Mouse (Mus musculus) ovary, postnatal 36 days (tissue): Measurements from ENCODE around the gene Tenm4.

ENCODE experiments used
- DNase-seq: peaks from one replicate; pipeline ENCODE4 v3.0.0; 2022; ENCODE audit warnings: low spot score, mixed read lengths

Gene Tenm4

DNA sequence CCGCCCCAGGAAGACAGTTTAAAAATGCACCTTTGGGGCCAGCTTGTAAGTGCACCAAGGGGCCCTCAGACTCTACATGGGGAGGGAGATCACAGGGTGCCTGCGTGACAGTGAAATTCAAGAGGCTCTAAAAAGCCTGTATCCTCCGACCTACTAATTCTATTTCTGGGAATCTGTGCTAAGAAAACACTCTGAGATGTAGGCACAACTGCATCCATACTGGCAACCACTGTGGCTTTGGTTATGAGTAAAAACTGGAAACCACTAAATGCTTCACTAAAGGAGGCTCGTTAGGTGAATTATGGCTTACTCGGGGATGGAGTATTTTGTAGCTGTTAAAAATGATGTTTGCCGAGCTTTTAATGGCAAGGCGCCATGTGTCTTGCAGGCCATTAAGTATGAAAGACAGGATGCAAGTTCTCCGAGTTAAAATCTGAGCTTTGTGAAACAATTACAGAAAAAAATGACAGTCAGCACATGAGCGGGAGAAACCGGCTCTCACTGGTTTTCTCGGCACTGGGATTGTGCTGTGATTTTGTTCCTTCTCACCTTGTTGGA is 238.4 kb downstream of the Tenm4 start:
- DNase-seq, result no peak

DNA sequence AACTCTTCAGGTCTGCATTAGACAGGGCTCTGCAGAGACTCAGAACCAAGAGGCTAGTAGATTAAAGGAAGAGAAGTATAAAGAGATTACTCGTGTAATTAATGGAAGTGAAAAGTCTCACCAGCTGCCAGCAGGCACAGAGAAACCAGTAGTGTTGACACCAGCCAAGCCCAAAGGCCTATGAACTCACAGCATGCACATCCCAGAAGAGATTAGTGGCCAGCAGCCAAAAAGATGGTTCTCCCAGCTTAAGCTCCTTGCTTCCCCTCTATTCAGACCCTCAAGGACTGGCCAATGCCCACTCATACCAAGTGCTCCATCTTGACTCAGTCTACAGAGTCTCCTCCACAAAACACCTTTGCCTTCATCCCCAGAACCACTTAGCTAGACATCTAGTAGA is 242.8 kb downstream of the Tenm4 start:
- DNase-seq, result no peak

DNA sequence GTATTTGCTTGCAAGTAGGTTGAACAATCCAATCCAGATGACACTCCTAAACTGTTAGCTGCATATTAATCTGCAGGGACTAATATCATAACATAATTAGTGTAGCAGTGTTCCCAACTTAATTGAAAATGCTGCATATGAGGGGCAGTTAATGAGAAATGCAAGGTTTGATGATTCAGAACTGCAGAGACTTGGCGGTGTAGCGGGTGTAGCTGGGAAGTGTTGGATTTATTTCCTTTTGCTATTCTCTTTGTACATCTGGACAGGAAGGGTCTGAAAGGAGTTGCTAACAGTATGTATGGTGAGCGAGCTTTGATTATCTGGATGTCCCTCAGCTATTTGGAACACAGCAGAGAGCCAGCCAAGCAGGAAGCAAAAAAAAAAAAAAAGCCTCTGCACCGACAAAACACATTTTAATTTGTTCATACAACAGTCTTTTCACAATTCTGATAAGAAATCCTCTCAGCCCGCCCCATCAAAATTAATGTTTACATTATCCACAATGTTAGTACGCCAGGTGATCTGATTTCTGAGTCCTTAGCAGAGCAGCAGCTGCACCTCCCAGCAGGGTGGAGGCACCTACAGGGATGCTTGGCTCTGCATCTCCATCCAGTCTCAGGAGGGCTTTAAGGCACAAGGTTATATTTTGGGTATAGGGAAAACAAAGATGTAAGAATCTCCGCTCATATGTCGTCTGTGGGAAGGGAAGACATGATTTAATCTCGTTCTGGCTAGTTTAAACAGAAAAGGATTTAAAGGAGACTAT is 243.4 kb downstream of the Tenm4 start:
- no peak for DNase-seq

DNA sequence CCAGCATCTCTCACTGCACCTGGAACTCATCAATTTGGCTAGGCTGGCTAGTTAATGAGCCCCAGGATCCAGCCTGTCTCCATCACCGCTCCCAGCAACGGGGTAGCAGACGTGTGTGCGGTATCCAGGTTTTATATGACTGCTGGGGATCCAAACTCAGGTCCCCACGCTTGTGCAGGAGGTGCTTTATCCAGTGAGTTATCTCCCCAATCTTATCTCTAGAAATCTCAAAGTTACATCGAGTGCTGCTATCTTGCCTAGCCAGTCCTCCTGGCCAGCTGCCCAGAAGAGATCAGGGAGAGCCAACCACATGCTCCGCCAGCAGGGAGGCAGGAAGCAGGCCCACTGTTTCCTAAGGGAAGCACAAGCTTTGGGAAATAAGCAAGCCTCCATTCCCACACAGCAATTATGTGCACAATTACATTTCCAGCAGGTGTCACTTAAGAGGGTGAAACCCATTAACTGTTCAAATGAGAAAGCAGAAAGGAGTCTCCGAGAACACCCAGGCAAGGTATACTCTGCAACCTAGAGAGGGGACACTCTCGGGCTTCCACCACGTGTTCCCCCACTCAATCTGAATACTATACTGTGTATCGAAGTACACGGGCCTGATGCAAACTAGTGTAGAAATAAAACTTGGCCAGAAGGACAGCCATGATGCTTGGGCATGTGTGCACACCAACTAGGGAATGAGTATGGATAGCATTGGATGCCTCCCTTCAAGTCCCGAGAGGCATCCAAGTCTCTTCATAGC is 246.4 kb downstream of the Tenm4 start:
- DNase-seq, result peak; percentile 40

DNA sequence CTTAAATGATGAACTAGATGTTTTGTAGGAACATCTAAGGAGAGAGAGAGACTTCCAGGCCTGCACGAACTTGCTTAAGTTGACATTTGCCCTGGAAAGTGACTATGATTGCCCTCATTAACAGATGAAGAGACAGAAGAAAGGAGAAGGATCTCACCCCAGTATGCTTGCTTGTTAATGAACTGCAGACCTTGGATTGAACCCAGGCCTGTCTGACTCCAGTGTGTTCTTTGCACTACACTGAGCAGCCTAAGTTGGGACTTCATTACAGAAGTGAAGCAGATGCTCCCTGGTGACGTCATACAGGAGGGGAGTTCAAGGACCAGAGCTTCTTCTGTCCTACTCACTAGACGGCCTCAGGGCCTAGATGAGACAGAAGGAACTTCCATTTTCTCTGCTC is 247.1 kb downstream of the Tenm4 start:
- DNase-seq, result no peak

DNA sequence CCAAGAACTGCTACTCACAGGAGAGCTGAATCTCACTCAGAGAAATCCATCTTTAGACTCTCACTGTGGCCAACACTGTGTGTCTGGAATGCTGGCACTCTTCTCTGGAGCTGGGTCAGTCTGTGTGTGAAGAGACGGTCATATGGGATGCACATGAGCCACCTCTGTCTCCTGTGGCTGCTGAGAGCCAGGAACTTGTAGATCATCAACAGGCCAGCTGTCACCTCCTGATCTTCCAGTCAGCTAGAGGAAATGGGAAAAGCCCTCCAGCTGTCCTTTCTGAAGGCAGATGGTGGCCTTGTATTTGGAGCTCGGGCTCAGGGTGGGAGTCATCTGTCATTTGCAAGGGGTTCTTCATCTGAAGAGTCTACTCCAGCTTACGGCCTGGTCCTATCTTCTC is 249.0 kb downstream of the Tenm4 start:
- DNase-seq, result no peak

DNA sequence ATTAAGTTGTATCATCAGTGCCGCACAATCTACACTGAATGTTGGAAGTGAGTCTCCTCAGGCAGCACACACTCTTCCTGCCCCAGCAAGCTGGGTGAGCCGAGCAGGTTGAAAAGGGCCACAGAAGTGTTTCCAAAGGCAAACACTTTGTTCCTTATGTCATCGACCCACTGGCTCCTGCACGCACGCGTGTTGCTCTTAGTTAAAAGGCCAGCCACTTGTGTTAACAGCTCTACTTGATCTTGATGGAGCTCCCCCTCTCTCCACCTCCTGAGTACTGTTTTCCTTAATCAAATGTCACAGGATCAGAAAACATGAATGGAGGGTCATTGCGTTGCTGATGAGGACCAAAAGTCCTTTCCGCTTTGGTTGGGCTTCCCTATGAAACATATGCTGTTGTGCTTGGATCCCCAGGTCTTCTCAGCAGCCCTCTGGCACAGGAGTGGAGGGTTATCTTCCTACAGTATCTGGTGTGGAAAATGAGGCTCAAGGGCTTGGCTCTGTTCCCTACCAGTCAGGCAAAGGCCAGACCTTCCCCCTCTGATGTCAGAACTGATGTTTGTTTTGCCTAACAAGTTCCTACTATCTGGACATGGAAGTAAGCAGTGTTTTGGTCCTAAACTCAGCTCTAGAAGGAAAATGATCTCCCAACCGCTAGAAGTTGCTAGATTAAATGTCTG is 250.0 kb downstream of the Tenm4 start:
- no peak for DNase-seq

DNA sequence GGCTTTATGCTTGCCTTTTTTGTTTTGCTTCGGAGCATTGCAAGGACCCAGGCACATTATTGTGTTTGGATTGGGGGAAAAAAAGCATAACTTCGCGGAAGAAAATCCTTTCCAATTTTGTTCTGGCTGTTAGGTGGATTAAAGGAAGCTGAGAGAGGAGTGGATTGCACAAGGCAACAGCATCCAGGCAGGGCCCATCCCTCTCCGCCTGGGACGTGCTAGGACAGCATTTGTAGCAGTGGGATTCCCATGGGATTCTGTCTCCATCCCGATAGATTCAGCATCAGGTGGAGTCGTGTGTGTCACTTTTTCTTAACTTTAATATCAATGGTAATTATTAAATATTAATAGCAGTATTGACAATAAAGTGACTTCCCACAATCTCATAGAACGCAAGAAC is 255.9 kb downstream of the Tenm4 start:
- no peak for DNase-seq

DNA sequence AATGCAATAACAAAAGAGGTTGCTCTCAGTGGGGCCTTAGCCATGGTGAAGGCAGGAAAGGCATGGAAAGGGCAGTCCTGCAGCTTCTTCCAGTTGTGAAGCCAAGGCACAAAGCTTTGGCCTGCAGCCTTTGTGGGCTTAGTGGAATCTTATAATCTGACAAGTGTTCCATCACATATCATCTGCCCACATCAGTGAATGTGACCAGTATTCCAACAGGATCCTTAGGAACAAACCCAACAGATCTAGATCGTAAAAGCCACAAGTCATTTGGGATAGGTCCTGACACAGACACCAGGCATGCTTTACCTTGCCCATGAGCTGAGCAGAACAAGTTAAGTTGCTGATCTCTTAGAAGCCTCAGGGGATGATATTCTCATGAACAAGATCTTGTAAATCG is 262.3 kb downstream of the Tenm4 start:
- DNase-seq, result no peak

DNA sequence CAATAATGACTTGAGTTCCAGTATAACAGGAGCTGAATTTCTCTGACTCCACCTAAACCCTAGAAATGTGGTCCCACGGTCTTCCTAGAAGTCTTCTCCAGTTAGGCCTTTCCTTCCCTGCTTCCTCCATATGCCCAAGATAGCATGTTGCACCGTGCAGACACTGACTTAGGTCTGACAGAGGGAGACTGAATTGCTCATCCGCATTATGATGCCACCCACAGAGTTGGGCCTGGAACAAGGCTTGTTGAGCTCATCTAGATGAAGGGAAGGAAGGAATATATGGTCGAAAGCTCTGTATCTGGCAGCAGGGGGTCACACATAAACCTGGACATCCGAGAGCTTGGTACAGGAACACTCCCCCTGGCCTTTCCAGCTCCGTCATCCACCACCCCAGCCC is 267.3 kb downstream of the Tenm4 start:
- no peak for DNase-seq

DNA sequence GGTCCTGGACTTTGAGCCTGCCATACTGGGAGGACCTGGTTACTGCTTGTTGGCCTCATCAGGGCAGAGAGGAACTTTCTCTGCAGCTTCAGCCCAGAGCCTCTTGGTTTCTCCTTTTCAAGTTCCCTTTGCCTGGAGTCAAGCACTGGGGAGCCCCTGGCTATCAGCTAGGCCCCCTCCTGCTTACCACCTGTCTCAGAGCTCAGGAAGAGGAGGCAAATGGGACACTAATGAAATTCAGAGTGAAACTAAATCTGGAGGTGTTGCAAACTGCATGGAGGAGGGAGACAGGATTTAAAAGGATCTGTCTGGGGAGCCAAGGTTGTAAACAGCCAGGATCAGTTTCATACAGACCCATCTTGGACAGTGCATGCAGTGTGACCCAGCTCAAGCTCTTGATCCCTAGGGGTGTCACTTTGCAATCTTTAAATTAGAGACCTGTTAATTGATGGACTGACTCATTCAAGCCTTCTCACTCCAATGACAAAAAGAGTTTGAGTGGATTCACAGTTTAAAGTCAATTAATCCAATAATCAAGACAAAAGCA is 269.2 kb downstream of the Tenm4 start:
- no peak for DNase-seq

DNA sequence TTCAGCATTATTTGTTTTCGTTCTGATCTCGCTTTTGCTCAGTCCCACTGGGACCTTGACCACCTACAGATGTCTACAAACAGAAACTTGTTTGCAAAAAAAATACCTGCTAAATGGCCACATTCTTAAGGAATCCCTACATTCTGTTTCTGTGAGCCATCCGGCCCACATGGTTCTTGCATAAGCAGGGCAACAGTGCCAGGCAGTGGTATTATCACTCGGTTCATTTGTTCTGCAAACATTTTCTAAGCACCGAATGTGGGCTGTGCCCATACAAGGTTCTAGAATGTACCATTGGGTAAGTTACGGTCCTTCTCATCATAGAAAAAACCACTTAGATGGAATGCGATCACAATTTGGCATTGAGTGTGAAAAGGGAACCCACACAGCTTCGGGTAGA is 274.7 kb downstream of the Tenm4 start:
- DNase-seq, result no peak

DNA sequence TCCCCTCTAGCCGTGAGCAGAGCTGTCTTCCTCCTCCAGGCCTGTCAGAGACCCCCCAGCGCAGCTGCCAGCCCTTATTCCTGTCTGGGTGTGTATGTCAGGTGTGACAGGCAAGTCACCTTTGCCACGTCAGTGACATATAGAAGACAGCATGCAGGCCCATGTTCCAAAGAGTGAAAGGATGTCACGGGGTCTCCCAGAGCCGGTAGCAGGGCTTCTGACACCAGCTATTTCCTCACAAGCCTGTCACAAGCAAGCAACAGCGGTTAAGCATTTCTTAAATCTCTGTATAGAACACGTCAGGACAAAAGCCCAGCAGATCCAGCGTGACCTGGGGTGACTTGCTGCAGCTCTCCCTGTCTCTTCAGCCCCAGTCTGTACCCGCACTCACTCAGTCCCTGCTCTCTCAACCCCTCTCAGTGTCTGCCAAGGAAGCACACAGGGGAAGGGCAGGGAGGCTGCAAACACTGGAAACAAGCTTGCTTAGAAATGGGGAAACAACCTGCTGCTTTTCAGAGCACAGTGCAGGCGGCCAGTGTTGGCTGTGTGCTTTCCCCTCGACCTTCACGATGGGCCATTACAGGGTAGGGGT is 276.9 kb downstream of the Tenm4 start:
- DNase-seq, result no peak

DNA sequence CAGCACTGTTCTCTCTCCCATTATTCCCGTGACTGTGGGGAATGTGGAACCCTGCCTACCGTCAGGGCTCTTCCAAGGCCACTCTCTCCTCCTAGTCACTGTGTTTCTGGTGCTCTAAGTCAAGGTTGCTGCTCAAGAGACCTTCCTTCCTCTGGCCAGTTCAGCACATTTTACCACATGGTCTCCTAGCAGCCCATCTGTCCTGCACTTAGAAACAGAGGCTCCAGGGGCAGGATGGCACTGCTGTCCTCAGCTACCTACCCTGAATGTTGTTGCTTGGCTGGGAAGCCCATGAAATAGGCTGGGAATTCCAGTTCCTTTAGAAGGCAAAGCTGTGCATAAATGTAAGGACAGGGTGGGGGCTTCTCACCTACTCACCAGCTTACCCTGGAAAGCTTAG is 284.9 kb downstream of the Tenm4 start:
- no peak for DNase-seq

DNA sequence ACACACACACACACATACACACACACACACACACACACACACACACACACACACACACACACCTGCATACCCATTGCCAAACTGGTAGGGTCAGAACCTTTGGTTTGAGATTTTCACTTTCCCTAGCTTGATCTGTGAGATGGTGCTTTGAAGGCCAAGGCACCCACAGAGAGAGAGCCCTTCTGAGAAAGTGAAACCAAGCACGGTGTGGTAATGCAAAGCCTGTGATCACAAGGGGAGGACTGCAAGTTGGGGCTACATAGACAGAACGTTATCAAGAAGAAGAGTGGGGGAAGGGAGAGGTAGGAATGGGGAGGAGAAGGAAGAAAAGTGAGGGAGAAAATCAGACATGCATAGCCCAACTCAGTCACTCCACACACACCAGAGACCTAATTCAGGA is 285.6 kb downstream of the Tenm4 start:
- DNase-seq, result no peak

DNA sequence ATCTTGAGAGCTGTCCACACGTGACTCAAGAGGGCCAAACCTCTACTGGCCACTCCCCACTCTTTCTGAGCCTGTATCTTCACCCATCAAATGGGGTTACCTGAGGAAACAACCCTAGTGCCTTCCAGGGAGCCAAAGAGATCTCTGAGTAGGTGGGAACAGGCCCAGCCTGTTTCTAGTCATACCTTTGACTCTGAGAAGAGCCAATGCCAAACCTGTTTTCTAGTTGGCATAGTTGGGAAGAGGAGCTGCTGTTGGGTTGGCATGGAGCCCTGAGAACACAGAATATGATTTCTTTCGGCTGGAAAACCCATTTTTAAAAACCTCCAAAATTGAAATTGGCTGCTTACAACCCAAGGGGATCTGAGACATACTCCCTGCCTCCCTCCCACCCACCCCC is 286.8 kb downstream of the Tenm4 start:
- DNase-seq, result no peak

DNA sequence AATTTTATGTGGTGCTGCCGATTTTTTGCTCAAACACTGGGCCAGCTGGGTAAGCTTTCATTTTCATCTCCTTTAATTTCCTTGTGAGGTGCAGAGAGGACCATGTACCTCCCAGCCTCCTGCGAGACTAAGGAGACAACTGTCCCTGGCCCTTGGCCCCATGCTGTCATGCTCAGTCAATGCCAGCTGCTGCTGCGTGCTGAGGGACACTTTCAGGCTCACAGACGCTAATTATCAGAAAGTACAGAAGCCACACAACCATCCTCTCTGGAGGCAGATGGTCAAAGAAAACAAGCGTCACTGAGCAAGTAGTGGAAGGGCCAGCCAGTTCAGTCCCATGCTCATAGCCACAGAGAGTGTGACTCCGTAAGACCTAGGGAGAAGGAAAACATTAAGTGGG is 287.9 kb downstream of the Tenm4 start:
- no peak for DNase-seq

DNA sequence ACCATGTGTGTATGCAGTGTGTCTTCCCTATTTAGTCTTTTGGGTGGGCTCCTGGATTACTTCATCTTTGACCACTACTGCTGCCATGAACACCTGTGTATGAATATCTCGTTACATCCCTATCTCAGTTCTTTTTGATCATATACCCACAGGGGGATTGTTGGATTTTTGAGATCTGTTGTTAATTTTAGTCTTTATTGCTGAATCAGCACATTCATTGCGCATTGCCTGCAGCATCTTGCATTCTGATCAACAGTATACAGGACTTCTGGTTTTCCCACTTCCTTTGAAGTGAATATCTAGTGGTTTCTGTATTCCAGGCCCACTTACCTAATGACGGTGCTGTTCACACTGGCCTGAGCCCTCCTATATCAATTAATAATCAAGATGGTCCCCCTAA is 295.7 kb downstream of the Tenm4 start:
- no peak for DNase-seq

DNA sequence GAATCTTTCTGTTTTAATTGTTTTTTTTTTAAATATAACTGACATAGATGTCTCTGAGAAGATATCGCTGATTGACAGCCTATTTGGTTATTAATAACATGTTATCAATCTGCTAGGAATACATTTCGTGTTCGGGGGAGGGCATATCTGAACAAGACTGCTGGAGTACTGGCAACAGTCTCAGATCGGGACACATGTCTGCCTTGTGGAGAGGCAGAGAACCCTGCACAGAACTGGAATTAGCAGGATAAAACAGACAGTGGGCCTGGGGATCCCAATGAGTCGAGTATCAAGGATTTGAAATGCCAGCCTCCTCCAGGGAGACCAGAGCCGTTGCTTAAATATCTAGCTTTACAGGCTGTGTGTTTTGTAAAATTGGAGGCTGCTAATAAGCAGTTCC is 299.8 kb downstream of the Tenm4 start:
- DNase-seq, result no peak

DNA sequence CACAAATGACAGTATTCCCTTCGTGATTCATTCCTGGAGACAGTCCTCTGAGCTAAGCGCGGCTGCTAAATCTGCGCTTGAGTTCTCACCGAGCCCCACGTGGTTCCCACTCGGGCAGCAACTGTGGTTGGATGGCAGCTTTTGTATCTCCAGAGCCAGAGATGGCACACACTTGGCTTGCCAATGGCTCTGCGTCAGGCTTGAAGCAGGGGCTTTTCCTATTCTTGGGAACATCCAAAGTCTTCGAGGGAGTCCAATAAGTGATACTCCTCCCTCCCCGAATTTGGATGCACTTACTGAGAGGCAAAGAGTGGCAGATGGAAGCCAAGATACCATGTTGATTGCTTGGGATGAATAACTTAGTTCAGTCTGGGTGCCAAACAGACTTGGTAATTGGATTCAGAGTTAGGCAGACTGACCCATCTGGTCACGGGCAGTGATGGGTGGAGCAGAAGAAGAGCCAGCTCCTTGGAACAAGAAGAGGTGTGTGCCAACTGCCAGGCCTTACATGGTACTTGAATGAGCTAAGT is 303.6 kb downstream of the Tenm4 start:
- DNase-seq, result no peak

DNA sequence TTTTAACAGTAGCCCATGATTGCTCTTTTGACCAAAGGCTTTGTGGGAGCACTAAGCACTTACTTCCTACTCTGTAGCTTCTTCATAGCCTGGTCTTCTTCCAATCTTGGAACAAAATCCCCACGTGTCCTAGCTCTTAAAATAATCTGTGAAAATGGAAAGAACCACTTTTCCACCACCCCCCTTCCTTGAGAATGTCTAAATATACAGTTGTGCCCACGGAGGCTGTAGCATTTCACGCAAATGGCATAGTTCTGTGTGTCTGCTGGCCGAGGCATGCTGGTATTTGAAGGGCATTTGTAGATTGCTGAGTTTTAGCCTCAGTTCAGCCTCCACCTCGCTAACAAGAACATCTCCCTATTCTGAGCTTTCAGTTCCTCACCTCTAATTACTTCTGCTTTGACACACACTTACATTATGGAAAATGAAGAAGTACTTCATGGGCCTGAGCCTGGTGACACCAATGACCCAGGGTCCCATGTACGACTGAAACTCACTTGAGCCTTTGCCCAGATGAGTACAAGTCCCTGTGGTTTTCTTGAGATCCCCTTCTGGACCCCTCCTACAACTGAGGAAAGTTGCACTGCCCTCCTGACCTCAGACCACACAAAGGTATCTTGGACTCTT is 306.1 kb downstream of the Tenm4 start:
- no peak for DNase-seq
